Mouse (Mus musculus): ENCODE measurements at regions not wholly inside any gene's neighbourhood (a gene's known extent, or its start where the extent isn't known, plus 50 kb on each side); places are given as distances from the start of the nearest gene placed in this dataset.

DNA sequence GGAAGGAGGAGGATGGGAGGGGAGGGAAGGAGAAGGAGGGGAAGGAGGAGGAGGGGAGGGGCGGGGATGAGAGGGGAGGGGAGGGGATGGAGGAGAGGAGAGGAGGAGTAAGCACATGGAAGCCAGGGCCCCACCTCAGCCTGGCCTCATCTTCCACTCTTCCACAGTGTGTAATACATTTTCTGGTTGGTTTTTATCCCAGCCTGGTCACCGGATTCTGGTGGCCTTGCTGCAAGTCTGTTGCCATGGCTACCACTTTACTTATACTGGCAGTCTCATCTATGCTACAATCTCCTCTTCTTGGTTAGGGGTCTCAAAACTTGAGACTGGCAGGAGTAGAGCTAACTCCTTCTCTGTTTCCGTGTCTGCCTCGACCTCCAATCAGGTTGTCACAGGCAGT, 147.8 kb upstream of the Slc7a14 start:
- H3K27me3 ChIP-seq (ENCODE audit: control insufficient read depth, insufficient read depth, low read length) = no peaks in the 10 kb centered on the region
- no peaks in the 10 kb centered on the region for H3K9me3 ChIP-seq (ENCODE audit: control insufficient read depth, low read length)
- H3K4me1 ChIP-seq (replicated peaks; ENCODE audit: control insufficient read depth in 2 of 2, insufficient read depth in 2 of 2, low read length in 1 of 2) = no peaks in the 10 kb centered on the region
- DNase-seq (ENCODE audit: low read depth in 3 of 3, low spot score in 3 of 3) = no peak
- H3K4me2 ChIP-seq (ENCODE audit: low read depth) = no peak overlapping the region
- no peak for TF ChIP-seq CTCF (IDR thresholded peaks at IDR 0.05; ENCODE audit: low read depth)
- TF ChIP-seq EP300 (IDR thresholded peaks at IDR 0.05; ENCODE audit: low read depth) = no peak
- H3K36me3 ChIP-seq (replicated peaks; ENCODE audit: control insufficient read depth, insufficient read depth, low read depth) = no peaks in the 10 kb centered on the region
- H3K9ac ChIP-seq (replicated peaks) = no peak overlapping the region
- 48% methylated on average over 4 of the region's 4 CpGs for WGBS (ENCODE audit: insufficient replicate concordance)
- ATAC-seq (ENCODE audit: insufficient read depth) = no peak
- H3K27ac ChIP-seq = no peak overlapping the region
- H3K4me3 ChIP-seq (ENCODE audit: insufficient read depth in 1 of 2, low read depth in 2 of 2, low read length in 2 of 2) = no peak overlapping the region

DNA sequence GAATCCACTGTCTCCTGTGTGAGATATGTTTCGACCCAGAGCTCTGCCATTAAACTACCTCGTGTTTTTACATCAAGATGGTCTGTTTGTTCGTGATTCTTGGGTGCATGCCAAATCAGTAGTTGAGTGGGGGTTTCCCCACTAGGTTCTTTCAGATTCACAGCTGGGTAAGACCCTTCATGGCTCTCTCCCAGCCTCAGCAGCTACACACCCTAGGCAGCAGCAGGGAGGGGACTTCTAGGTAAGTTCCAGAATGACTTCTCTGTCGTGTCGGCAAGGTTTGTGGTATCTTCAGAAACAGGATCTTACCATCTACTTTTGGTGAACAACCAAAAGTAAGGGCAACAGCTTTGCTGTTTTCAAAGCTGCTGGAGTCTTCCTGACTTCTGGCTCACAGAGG, 144.9 kb upstream of the Slc7a14 start:
- no peak overlapping the region for H3K4me3 ChIP-seq (ENCODE audit: insufficient read depth in 1 of 2, low read depth in 2 of 2, low read length in 2 of 2)
- no peak overlapping the region for H3K4me2 ChIP-seq (ENCODE audit: low read depth)
- H3K27me3 ChIP-seq (ENCODE audit: control insufficient read depth, insufficient read depth, low read length) = no peaks in the 10 kb centered on the region
- WGBS (ENCODE audit: insufficient replicate concordance) = 66% methylated on average over 5 of the region's 5 CpGs
- no peak overlapping the region for H3K27ac ChIP-seq
- H3K4me1 ChIP-seq (replicated peaks; ENCODE audit: control insufficient read depth in 2 of 2, insufficient read depth in 2 of 2, low read length in 1 of 2) = no peaks in the 10 kb centered on the region
- ATAC-seq (ENCODE audit: insufficient read depth) = no peak
- H3K9me3 ChIP-seq (ENCODE audit: control insufficient read depth, low read length) = no peaks in the 10 kb centered on the region
- DNase-seq (ENCODE audit: low read depth in 3 of 3, low spot score in 3 of 3) = no peak
- no peak for TF ChIP-seq CTCF (IDR thresholded peaks at IDR 0.05; ENCODE audit: low read depth)
- TF ChIP-seq EP300 (IDR thresholded peaks at IDR 0.05; ENCODE audit: low read depth) = no peak
- H3K36me3 ChIP-seq (replicated peaks; ENCODE audit: control insufficient read depth, insufficient read depth, low read depth) = no peaks in the 10 kb centered on the region
- no peak overlapping the region for H3K9ac ChIP-seq (replicated peaks)

DNA sequence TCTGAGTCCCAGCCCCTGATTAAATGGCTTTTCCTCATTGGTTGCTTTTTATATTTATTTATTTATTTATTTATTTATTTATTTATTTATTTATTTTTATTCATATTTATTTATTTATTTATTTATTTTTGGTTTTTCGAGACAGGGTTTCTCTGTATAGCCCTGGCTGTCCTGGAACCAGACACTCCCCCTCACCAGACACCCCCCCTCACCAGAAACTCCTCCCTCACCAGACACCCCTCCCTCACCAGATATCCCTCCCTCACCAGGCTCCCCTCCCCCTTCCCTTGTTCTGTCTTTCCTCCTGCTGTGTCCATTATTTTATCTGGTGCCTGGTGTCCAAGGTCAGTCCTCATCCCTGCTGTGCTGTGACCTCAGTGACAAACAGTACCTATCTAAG, 134.7 kb upstream of the Slc7a14 start:
- Histone ChIP-seq H3K4me2 (ENCODE audit: low read depth) (no peak overlapping the region), H3K4me1 (replicated peaks; ENCODE audit: control insufficient read depth in 2 of 2, insufficient read depth in 2 of 2, low read length in 1 of 2) (peaks cover 0 to 20% of the 10 kb centered on the region in 2 experiments; a peak in 3 of 4 replicates), H3K27me3 (ENCODE audit: control insufficient read depth, insufficient read depth, low read length) (no peaks in the 10 kb centered on the region), H3K36me3 (replicated peaks; ENCODE audit: control insufficient read depth, insufficient read depth, low read depth) (no peaks in the 10 kb centered on the region), H3K9me3 (ENCODE audit: control insufficient read depth, low read length) (no peaks in the 10 kb centered on the region), H3K4me3 (ENCODE audit: insufficient read depth in 1 of 2, low read depth in 2 of 2, low read length in 2 of 2) (no peak overlapping the region), H3K27ac (no peak overlapping the region), H3K9ac (replicated peaks) (no peak overlapping the region)
- no peak for TF ChIP-seq EP300 (IDR thresholded peaks at IDR 0.05; ENCODE audit: low read depth)
- no peak for TF ChIP-seq CTCF (IDR thresholded peaks at IDR 0.05; ENCODE audit: low read depth)
- WGBS (ENCODE audit: insufficient replicate concordance) = 59% methylated on average over 1 of the region's 1 CpGs
- ATAC-seq (ENCODE audit: insufficient read depth) (no peak), DNase-seq (ENCODE audit: low read depth in 3 of 3, low spot score in 3 of 3) (no peak)

DNA sequence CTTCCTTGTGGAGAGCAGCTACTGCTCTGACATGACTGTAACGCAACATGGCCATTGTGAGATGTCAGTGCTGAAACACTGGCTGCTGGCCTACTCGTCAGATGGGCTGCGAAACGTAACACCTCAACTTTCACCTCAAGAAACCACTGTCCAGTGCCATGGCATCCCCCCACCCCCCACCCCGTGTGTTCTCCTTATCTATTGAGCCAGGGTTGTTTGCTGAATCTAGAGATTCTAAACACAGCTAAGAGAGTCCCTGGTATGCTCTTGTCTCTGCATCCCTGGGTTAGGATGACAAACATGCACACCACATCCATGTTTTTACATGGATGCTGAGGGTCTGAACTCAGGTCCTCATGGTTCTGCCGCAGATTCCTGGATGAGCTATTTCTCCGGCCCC, 134.1 kb upstream of the Slc7a14 start:
- no peak overlapping the region for H3K27ac ChIP-seq

DNA sequence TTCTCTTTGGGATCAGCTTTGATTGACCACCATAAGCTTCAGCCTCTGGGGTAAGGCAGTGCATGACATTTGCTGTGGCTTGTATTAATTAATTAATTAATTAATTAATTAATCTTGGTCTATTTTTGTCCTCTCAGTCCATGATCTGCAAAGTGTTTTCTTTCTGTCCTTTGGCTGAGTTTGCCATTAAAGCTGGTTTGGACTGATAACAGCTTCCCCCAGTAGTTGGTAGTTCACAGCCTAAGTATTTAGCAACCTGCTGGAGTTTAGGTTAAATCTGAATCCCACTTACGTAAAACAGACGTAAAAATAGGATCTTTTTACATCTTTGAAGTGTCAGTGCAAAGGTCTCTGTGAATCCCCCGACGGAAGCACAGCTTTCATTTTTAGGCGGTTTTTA, 133.7 kb upstream of the Slc7a14 start:
- Histone ChIP-seq H3K9ac (replicated peaks) (no peak overlapping the region), H3K9me3 (ENCODE audit: control insufficient read depth, low read length) (no peaks in the 10 kb centered on the region), H3K36me3 (replicated peaks; ENCODE audit: control insufficient read depth, insufficient read depth, low read depth) (no peaks in the 10 kb centered on the region), H3K27me3 (ENCODE audit: control insufficient read depth, insufficient read depth, low read length) (no peaks in the 10 kb centered on the region), H3K27ac (no peak overlapping the region), H3K4me3 (ENCODE audit: insufficient read depth in 1 of 2, low read depth in 2 of 2, low read length in 2 of 2) (no peak overlapping the region), H3K4me1 (replicated peaks; ENCODE audit: control insufficient read depth in 2 of 2, insufficient read depth in 2 of 2, low read length in 1 of 2) (peaks cover 0 to 20% of the 10 kb centered on the region in 2 experiments; a peak in 3 of 4 replicates), H3K4me2 (ENCODE audit: low read depth) (peak overlapping the region; percentile 46)
- ATAC-seq (ENCODE audit: insufficient read depth) (peak; percentile 85), DNase-seq (ENCODE audit: low read depth in 3 of 3, low spot score in 3 of 3) (no peak)
- TF ChIP-seq EP300 (IDR thresholded peaks at IDR 0.05; ENCODE audit: low read depth) (peak; percentile 60), CTCF (IDR thresholded peaks at IDR 0.05; ENCODE audit: low read depth) (no peak)
- 24% methylated on average over 5 of the region's 5 CpGs for WGBS (ENCODE audit: insufficient replicate concordance)

More for the DNA sequence above, 134.1 kb upstream of the Slc7a14 start:
- H3K9ac ChIP-seq (replicated peaks) = no peak overlapping the region
- no peaks in the 10 kb centered on the region for H3K9me3 ChIP-seq (ENCODE audit: control insufficient read depth, low read length)
- no peak for DNase-seq (ENCODE audit: low read depth in 3 of 3, low spot score in 3 of 3)
- no peak overlapping the region for H3K4me3 ChIP-seq (ENCODE audit: insufficient read depth in 1 of 2, low read depth in 2 of 2, low read length in 2 of 2)
- ATAC-seq (ENCODE audit: insufficient read depth) = peak; percentile 65
- TF ChIP-seq EP300 (IDR thresholded peaks at IDR 0.05; ENCODE audit: low read depth) (no peak), CTCF (IDR thresholded peaks at IDR 0.05; ENCODE audit: low read depth) (no peak)
- no peaks in the 10 kb centered on the region for H3K27me3 ChIP-seq (ENCODE audit: control insufficient read depth, insufficient read depth, low read length)
- H3K4me2 ChIP-seq (ENCODE audit: low read depth) = peak overlapping the region; percentile 46
- H3K4me1 ChIP-seq (replicated peaks; ENCODE audit: control insufficient read depth in 2 of 2, insufficient read depth in 2 of 2, low read length in 1 of 2) = peaks cover 0 to 20% of the 10 kb centered on the region in 2 experiments; a peak in 3 of 4 replicates
- WGBS (ENCODE audit: insufficient replicate concordance) = 38% methylated on average over 7 of the region's 7 CpGs
- no peaks in the 10 kb centered on the region for H3K36me3 ChIP-seq (replicated peaks; ENCODE audit: control insufficient read depth, insufficient read depth, low read depth)

Measured in liver, embryonic 14.5 days (tissue).